Mouse (Mus musculus) limb, embryonic 14.5 days (tissue): ENCODE data around the gene B4galt5. TPM values are rescaled to one million over a fixed set of nuclear protein-coding genes. Genes with fewer than 3 reads are reported as not detected.
A peak's percentile ranks its signal among the peaks of the same experiment; 100 is the strongest.
"Not testable (repeated sequence)": the region's sequence is repeated elsewhere in the genome, so short reads cannot be mapped to it uniquely, and the experiment has no call there.

ENCODE experiments used
- ATAC-seq: fragments of 200-750 bp; cut with Nextera tagmentation; 2 replicates; pipeline ENCODE4 v1.8.0; 2017; ENCODE audit warnings: low read depth, moderate number of reproducible peaks, moderate TSS enrichment; ENCODE audit not compliant: low FRiP score
- DNase-seq: peaks from one replicate; pipeline ENCODE4 v3.0.0-alpha.2; 2015; ENCODE audit warnings: low spot score
- H3K27ac ChIP-seq: fragments of 300-500 bp; sonication (generic); replicated peaks from 2 replicates; pipeline ENCODE4 v1.5.1; 2014; ENCODE audit warnings: low read depth, mild to moderate bottlenecking, low read length, moderate library complexity, mixed read lengths
- H3K27me3 ChIP-seq: fragments of 300-500 bp; sonication (generic); 2 replicates; pipeline ENCODE4 v1.6.1; 2014; ENCODE audit warnings: low read length, mixed read lengths; ENCODE audit not compliant: control insufficient read depth, insufficient read depth
- H3K36me3 ChIP-seq: fragments of 300-500 bp; sonication (generic); 2 replicates; pipeline ENCODE4 v1.6.1; 2014; ENCODE audit warnings: mild to moderate bottlenecking, low read length, moderate library complexity, mixed read lengths; ENCODE audit not compliant: control insufficient read depth, insufficient read depth
- H3K4me1 ChIP-seq: fragments of 300-500 bp; sonication (generic); 2 replicates; pipeline ENCODE4 v1.6.1; 2014; ENCODE audit warnings: antibody characterized with exemption, low read length, mixed read lengths; ENCODE audit not compliant: control insufficient read depth, insufficient read depth
- H3K4me2 ChIP-seq: fragments of 300-500 bp; sonication (generic); replicated peaks from 2 replicates; pipeline ENCODE4 v1.6.1; 2014; ENCODE audit warnings: low read depth, mild to moderate bottlenecking, low read length, moderate library complexity; ENCODE audit not compliant: severe bottlenecking
- H3K4me3 ChIP-seq: fragments of 300-500 bp; sonication (generic); replicated peaks from 2 replicates; pipeline ENCODE4 v1.5.1; 2014; ENCODE audit warnings: low read length
- H3K9ac ChIP-seq: fragments of 300-500 bp; sonication (generic); 2 replicates; pipeline ENCODE4 v1.6.1; 2014; ENCODE audit warnings: mild to moderate bottlenecking, low read depth, low read length, moderate library complexity; ENCODE audit not compliant: severe bottlenecking
- H3K9me3 ChIP-seq: fragments of 300-500 bp; sonication (generic); 2 replicates; pipeline ENCODE4 v1.6.1; 2016; ENCODE audit warnings: low read length; ENCODE audit not compliant: control insufficient read depth
- POLR2A ChIP-seq: fragments of 200-500 bp; IDR thresholded peaks from 2 replicates; pipeline ENCODE4 v1.8.0; 2012; ENCODE audit warnings: inconsistent platforms, mild to moderate bottlenecking, moderate library complexity, borderline replicate concordance; ENCODE audit not compliant: insufficient read depth, insufficient read length; ENCODE audit errors: extremely low read depth
- WGBS: fragments of 180-500 bp; shearing (Covaris S2); extraction: QIAGEN DNeasy Blood & Tissue Kit; methylation state at CpG from one replicate; pipeline ENCODE4 v1.1.7; 2014; 5-methylcytosine and 5-hydroxymethylcytosine counted together
- polyA plus RNA-seq, 2 experiments: library from polyadenylated mRNA; depleted of rRNA in 1 of 2; stranded (reverse) in 1 of 2; unstranded in 1 of 2; fragments of >200 nt; fragmentation: Nextera tagmentation in 1 of 2; extraction: Ambion mirVana in 1 of 2; gene quantifications; 2 replicates each; pipeline versions ENCODE4 v1.2.1 to v1.2.3; 2012 to 2014

B4galt5 gene
- 21.8 and 23.6 TPM in 2 replicates for polyA plus RNA-seq (2012; rRNA removed)
- polyA plus RNA-seq (2014; fragmentation: Nextera tagmentation; extraction: Ambion mirVana) = 23.2 and 24.5 TPM in 2 replicates

DNA sequence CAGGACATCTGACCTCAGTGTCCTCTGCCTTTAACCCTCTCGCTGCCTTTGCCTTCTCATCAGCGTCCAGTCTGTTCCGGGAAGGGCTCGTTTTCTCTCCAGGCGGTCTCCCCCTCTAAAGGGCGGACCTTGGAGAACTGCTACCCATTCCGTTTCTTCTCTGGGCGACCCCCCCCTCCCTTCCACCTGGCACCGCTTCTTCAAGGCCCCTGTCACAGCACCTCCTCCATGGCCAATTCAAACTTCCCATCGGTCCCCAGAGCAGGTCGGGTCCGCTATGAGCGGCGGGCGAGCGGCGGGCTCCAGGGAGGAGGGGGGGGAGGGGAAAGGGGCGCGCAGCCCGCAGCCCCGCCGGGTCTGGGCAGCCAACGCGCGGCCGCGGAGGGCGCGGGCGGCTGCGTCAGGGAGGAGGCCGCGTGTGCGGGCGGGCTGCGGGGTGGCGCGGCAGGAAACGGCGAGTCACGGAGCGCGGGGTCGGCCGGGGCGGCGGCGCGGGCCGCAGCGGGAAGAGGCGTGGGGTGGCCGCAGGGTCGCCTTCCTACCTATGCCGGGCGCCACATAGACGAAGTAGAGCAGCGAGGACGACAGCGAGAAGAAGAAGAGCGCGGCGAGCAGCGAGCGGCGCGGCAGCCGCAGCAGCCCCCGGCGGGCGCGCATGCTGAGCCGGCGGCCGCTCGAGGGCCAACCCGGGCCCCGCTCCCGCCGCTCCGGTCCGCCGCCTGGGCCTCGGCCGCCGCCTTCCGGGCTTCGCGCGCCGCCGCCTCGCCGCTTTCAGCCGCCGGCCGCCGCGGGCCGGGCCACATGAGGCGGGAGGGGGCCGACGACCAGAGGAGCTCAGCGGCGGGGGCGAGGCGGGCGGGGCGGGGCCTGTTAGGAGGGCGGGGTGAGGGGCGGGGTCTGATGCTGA lies at the start of gene B4galt5:
Gene B4galt5 (minus strand): TSS at position 808 of the 907 bp plus-strand sequence.
- peak within 1 kb of the TSS; percentile 67 for H3K27ac ChIP-seq
- peak within 1 kb of the TSS; percentile 83 for H3K9ac ChIP-seq
- ATAC-seq (no peak; the same call in 1 of the 2 replicates), DNase-seq (no peak)
- TF ChIP-seq POLR2A = no peak
- under 1% methylated on average over 36 of the region's 111 CpGs for WGBS
- no peaks in the 10 kb centered on the region for H3K27me3 ChIP-seq
- peak within 1 kb of the TSS; percentile 83 for H3K4me2 ChIP-seq
- H3K36me3 ChIP-seq = no peaks in the 10 kb centered on the region
- no peaks in the 10 kb centered on the region for H3K9me3 ChIP-seq
- peak within 1 kb of the TSS; percentile 82 for H3K4me3 ChIP-seq
- 0 out of 2 replicates have a peak, but pooled peaks cover 7% of the 10 kb centered on the region for H3K4me1 ChIP-seq

DNA sequence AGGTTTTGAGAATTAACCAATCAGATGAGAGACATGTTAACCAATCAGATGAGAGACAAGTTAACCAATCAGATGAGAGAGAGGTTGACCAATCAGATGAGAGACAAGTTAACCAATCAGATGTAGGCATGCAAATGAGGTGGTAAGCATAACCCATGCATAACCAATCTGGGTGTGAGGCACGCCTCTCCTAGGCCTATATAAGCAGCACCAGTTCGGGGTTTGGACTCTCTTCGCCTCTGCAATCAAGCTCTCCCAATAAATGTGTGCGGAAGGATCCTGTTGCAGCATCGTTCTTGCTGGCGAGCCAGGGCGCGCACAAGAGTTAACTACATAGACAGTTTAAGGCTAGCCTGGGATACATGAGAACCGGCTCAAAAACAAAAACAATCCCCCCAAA lies 47.4 kb upstream of the B4galt5 start:
- H3K4me3 ChIP-seq, H3K27me3 ChIP-seq, ATAC-seq, H3K4me1 ChIP-seq, H3K4me2 ChIP-seq, H3K36me3 ChIP-seq, H3K9me3 ChIP-seq, H3K27ac ChIP-seq, DNase-seq, H3K9ac ChIP-seq: not testable (repeated sequence)
- 98% methylated on average over 9 of the region's 9 CpGs for WGBS

DNA sequence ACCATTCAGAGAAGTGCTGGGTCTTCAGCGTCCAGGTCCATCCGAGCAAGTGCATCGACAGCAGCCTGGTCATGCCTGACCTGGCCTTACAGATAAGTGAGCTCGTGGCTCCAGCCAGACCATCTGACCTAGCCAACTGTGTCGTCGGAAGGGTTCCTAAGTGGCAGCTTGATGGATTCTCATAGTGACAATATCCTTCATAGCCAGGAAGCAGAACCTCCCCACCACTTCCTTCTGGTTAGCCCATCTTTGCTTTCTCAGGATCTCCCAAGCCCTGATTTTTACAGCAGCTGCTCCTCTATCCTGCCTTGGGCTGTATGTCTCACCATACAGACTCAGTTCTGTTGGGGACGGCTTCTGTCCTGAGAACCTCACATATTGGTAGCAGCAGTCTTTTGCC lies 45.4 kb upstream of the B4galt5 start:
- ATAC-seq (no peak), DNase-seq (no peak)
- Histone ChIP-seq H3K4me1 (no peaks in the 10 kb centered on the region), H3K9ac (no peak overlapping the region), H3K27ac (no peak overlapping the region), H3K9me3 (no peaks in the 10 kb centered on the region), H3K4me2 (no peak overlapping the region), H3K36me3 (no peaks in the 10 kb centered on the region), H3K27me3 (no peaks in the 10 kb centered on the region), H3K4me3 (no peak overlapping the region)
- no peak for TF ChIP-seq POLR2A
- WGBS = 78% methylated on average over 7 of the region's 7 CpGs

DNA sequence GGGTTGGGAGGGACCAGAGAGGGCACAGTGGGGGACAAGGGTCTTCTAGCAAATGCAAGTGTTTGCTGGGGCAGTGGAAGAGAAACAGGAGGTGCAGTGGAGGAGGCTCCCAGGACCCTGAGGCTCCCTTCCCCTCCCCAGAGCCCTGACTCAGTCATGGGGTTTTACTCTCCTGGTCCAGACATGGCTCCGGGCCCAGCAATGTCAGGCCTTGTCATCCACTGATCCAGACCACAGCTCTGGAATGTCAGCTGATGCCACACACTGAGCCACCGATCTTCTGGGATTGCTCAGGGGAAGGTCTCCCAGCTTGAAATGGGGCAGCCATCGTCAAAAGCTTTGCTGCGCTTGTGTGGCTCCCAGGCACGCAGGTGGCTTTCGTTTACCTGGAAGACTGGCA lies 38.0 kb upstream of the B4galt5 start:
- Histone ChIP-seq H3K27ac (no peak overlapping the region), H3K9me3 (no peaks in the 10 kb centered on the region), H3K4me3 (no peak overlapping the region), H3K36me3 (no peaks in the 10 kb centered on the region), H3K9ac (no peak overlapping the region), H3K4me2 (no peak overlapping the region), H3K27me3 (no peaks in the 10 kb centered on the region), H3K4me1 (no peaks in the 10 kb centered on the region)
- DNase-seq (no peak), ATAC-seq (no peak)
- 71% methylated on average over 6 of the region's 6 CpGs for WGBS
- no peak for TF ChIP-seq POLR2A

DNA sequence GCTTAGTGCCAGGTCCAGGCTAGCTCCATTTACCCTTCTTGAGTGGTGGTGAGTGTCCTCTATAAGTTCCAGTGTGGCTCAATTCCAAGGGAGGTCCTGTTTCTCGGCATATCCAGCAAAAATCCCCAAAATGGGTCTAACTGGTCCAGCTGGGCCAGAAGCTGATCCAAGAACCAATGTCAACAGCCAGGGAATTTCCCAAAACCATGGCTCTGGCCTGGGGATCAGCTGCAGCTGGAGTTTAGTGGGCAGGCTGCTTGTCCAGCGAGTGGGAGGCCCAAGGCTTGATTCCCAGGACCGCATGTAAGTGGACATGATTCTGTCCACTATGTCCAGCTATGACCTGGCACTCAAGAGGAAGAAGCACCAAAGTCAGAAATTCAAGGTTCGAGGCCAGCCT lies 37.5 kb upstream of the B4galt5 start:
- 83% methylated on average over 4 of the region's 4 CpGs for WGBS
- Histone ChIP-seq H3K4me3 (no peak overlapping the region), H3K9me3 (no peaks in the 10 kb centered on the region), H3K4me2 (no peak overlapping the region), H3K27me3 (no peaks in the 10 kb centered on the region), H3K36me3 (no peaks in the 10 kb centered on the region), H3K4me1 (no peaks in the 10 kb centered on the region), H3K27ac (no peak overlapping the region), H3K9ac (no peak overlapping the region)
- ATAC-seq = no peak
- DNase-seq = no peak
- TF ChIP-seq POLR2A = no peak
